Mouse (Mus musculus) hindbrain, embryonic 12.5 days (tissue): ENCODE measurements around the gene Ccdc121. TPM values are rescaled to one million over a fixed set of nuclear protein-coding genes. Genes with fewer than 3 reads are reported as not detected.

Experiments
- ATAC-seq: fragments of 200-750 bp; cut with Nextera tagmentation; 2 replicates; pipeline ENCODE4 v1.8.0; 2017; ENCODE audit warnings: moderate TSS enrichment; ENCODE audit not compliant: low FRiP score
- H3K27ac ChIP-seq: fragments of 300-500 bp; sonication (generic); 2 replicates; pipeline ENCODE4 v1.5.1; 2016; ENCODE audit warnings: mild to moderate bottlenecking
- H3K27me3 ChIP-seq: fragments of 300-500 bp; sonication (generic); 2 replicates; pipeline ENCODE4 v1.6.1; 2016; ENCODE audit warnings: mild to moderate bottlenecking
- H3K36me3 ChIP-seq: fragments of 300-500 bp; sonication (generic); 2 replicates; pipeline ENCODE4 v1.6.1; 2016; ENCODE audit warnings: mild to moderate bottlenecking
- H3K4me1 ChIP-seq: fragments of 300-500 bp; sonication (generic); 2 replicates; pipeline ENCODE4 v1.6.1; 2016
- H3K4me2 ChIP-seq: fragments of 300-500 bp; sonication (generic); replicated peaks from 2 replicates; pipeline ENCODE4 v1.6.1; 2016; ENCODE audit warnings: mild to moderate bottlenecking
- H3K4me3 ChIP-seq: fragments of 300-500 bp; sonication (generic); 2 replicates; pipeline ENCODE4 v1.5.1; 2016; ENCODE audit warnings: mild to moderate bottlenecking
- H3K9ac ChIP-seq: fragments of 300-500 bp; sonication (generic); 2 replicates; pipeline ENCODE4 v1.6.1; 2016; ENCODE audit warnings: mild to moderate bottlenecking, moderate library complexity
- H3K9me3 ChIP-seq: fragments of 300-500 bp; sonication (generic); replicated peaks from 2 replicates; pipeline ENCODE4 v1.6.1; 2016; ENCODE audit warnings: mild to moderate bottlenecking
- WGBS: fragments of 180-500 bp; shearing (Covaris S2); methylation state at CpG from one replicate; pipeline ENCODE4 v1.1.7; 2016; 5-methylcytosine and 5-hydroxymethylcytosine counted together
- polyA plus RNA-seq: library from polyadenylated mRNA; unstranded; fragments of >200 nt; fragmentation: Nextera tagmentation; extraction: Ambion mirVana; gene quantifications from 2 replicates; pipeline ENCODE4 v1.2.1, GENCODE M21; 2016

The Ccdc121 gene
- polyA plus RNA-seq, 1 experiment from 2014 or later = not detected

DNA sequence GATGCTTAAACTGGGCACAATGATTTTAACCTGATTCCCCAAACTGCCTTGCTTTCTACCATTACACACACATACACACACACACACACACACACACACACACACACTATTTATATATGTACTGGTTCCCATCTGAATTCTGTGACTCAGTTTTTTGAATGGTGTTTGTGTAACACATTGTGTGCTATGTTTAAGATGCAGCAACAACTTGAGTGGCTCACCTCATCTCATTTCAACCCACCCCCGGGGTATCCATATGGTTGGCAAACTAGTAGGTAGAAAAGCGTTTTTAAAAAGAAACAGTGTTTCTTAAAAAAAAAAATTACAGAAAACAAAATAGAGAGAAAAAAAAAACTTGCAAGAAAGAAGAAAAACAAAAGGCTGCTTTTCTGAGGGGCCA lies 51.0 kb downstream of the Ccdc121 start:
- ATAC-seq = no peak
- Histone ChIP-seq H3K4me1 (peaks cover 10% of the 10 kb centered on the region; the same call in 1 of the 2 replicates), H3K36me3 (no peaks in the 10 kb centered on the region), H3K27ac (no peak overlapping the region), H3K27me3 (no peaks in the 10 kb centered on the region), H3K9ac (no peak overlapping the region), H3K4me2 (no peak overlapping the region), H3K4me3 (no peak overlapping the region), H3K9me3 (no peaks in the 10 kb centered on the region)
- WGBS = 87% methylated on average over 2 of the region's 2 CpGs

Other genes starting within 250 kb of the Ccdc121 start
- gene Cnih3, start 158.8 kb downstream of the Ccdc121 start, polyA plus RNA-seq = 2.6 and 5.1 TPM in 2 replicates
- 0.89 and 2.0 TPM in 2 replicates for gene Dnah14, start 65.1 kb upstream of the Ccdc121 start, polyA plus RNA-seq